Mouse (Mus musculus) MEL (cell line): ENCODE data around the gene Ntan1. TPM values are rescaled to one million over a fixed set of nuclear protein-coding genes. Genes with fewer than 3 reads are reported as not detected.

Experiments
- DNase-seq: peaks from one replicate; pipeline ENCODE4 v3.0.0; 2011; ENCODE audit warnings: low read depth, low spot score
- H3K27ac ChIP-seq: 2 replicates; pipeline ENCODE4 v1.5.1; 2012; ENCODE audit warnings: low read depth, mild to moderate bottlenecking, control low read depth, low read length, moderate library complexity; ENCODE audit not compliant: control insufficient read depth
- H3K27me3 ChIP-seq, 2 experiments: fragments of 150-350 bp in 1 of 2; sonication (generic) in 1 of 2; 2 replicates each; pipeline ENCODE4 v1.6.1; 2012; ENCODE audit warnings: low read length in 2 of 2, mild to moderate bottlenecking in 2 of 2, improper control_type of control experiment in 1 of 2, moderate library complexity in 1 of 2; ENCODE audit not compliant: insufficient read depth in 2 of 2, control insufficient read depth in 1 of 2
- H3K36me3 ChIP-seq, 2 experiments: 2 replicates each; pipeline ENCODE4 v1.6.1; 2012 to 2014; ENCODE audit warnings: low read length in 2 of 2, improper control_type of control experiment in 1 of 2, inconsistent platforms in 1 of 2, mild to moderate bottlenecking in 1 of 2; ENCODE audit not compliant: insufficient read depth in 2 of 2, control insufficient read depth in 1 of 2
- H3K4me1 ChIP-seq, 2 experiments: fragments of 150-350 bp in 1 of 2; sonication (generic) in 1 of 2; 2 replicates each; pipeline ENCODE4 v1.6.1; 2012; ENCODE audit warnings: low read length in 2 of 2, improper control_type of control experiment in 1 of 2, mild to moderate bottlenecking in 1 of 2; ENCODE audit not compliant: insufficient read depth in 2 of 2, control insufficient read depth in 1 of 2
- H3K4me3 ChIP-seq, 2 experiments: fragments of 150-350 bp in 1 of 2; sonication (generic) in 1 of 2; 2 replicates each; pipeline ENCODE4 v1.5.1; 2012; ENCODE audit warnings: low read depth in 2 of 2, low read length in 2 of 2, mild to moderate bottlenecking in 2 of 2, moderate library complexity in 2 of 2, control low read depth in 1 of 2, improper control_type of control experiment in 1 of 2; ENCODE audit not compliant: control insufficient read depth in 1 of 2, insufficient read depth in 1 of 2
- H3K79me2 ChIP-seq: 2 replicates; pipeline ENCODE4 v1.6.1; 2012; ENCODE audit warnings: mild to moderate bottlenecking, low read length, moderate library complexity; ENCODE audit not compliant: control insufficient read depth, poor library complexity, insufficient read depth
- H3K9ac ChIP-seq: 2 replicates; pipeline ENCODE4 v1.6.1; 2012; ENCODE audit warnings: low read depth, mild to moderate bottlenecking, control low read depth, low read length, moderate library complexity; ENCODE audit not compliant: control insufficient read depth, poor library complexity, severe bottlenecking
- H3K9me3 ChIP-seq: fragments of 150-350 bp; sonication (generic); replicated peaks from 2 replicates; pipeline ENCODE4 v1.6.1; 2012; ENCODE audit warnings: mild to moderate bottlenecking, low read length, improper control_type of control experiment, moderate library complexity; ENCODE audit not compliant: insufficient read depth
- CTCF ChIP-seq, 3 experiments: IDR thresholded peaks in 2 of 3; conservative IDR thresholded peaks in 1 of 3; 2 replicates each; pipeline ENCODE4 v1.5.1; 2011 to 2012; ENCODE audit warnings: low read length in 3 of 3, low read depth in 2 of 3, mild to moderate bottlenecking in 2 of 3, improper control_type of control experiment in 1 of 3, inconsistent platforms in 1 of 3, mixed read lengths in 1 of 3, moderate library complexity in 1 of 3; ENCODE audit not compliant: control insufficient read depth in 1 of 3, insufficient read depth in 1 of 3, poor library complexity in 1 of 3, severe bottlenecking in 1 of 3
- GABPA ChIP-seq: IDR thresholded peaks from 2 replicates; pipeline ENCODE4 v1.6.1; 2012; ENCODE audit warnings: low read depth, mild to moderate bottlenecking, inconsistent platforms, low read length, improper control_type of control experiment, moderate library complexity
- MAFK ChIP-seq: IDR thresholded peaks from 2 replicates; pipeline ENCODE4 v1.6.1; 2011; ENCODE audit warnings: low read depth, mild to moderate bottlenecking, low read length, improper control_type of control experiment, borderline replicate concordance
- MAX ChIP-seq: IDR thresholded peaks from 2 replicates; pipeline ENCODE4 v1.6.1; 2011; ENCODE audit warnings: low read length, improper control_type of control experiment
- MAZ ChIP-seq: IDR thresholded peaks from 2 replicates; pipeline ENCODE4 v1.6.1; 2012; ENCODE audit warnings: low read depth, mild to moderate bottlenecking, inconsistent platforms, low read length, improper control_type of control experiment
- NELFE ChIP-seq: IDR thresholded peaks from 2 replicates; pipeline ENCODE4 v1.6.1; 2011; ENCODE audit warnings: low read depth, low read length, improper control_type of control experiment
- NRF1 ChIP-seq: IDR thresholded peaks from 2 replicates; pipeline ENCODE4 v1.6.1; 2014; ENCODE audit warnings: low read depth, mild to moderate bottlenecking, inconsistent platforms, low read length, improper control_type of control experiment, moderate library complexity; ENCODE audit not compliant: poor library complexity, insufficient read depth, severe bottlenecking
- POLR2AphosphoS5 ChIP-seq: IDR thresholded peaks from 2 replicates; pipeline ENCODE4 v1.6.1; 2012; ENCODE audit warnings: low read depth, borderline replicate concordance, mild to moderate bottlenecking, inconsistent platforms, low read length, moderate library complexity, mixed read lengths
- RCOR1 ChIP-seq: IDR thresholded peaks from 2 replicates; pipeline ENCODE4 v1.6.1; 2012; ENCODE audit warnings: low read depth, mild to moderate bottlenecking, inconsistent platforms, low read length, improper control_type of control experiment
- TAL1 ChIP-seq: IDR thresholded peaks from 2 replicates; pipeline ENCODE4 v1.6.1; 2012; ENCODE audit warnings: mild to moderate bottlenecking, inconsistent platforms, low read length, moderate library complexity, mixed read lengths
- TBP ChIP-seq: IDR thresholded peaks from 2 replicates; pipeline ENCODE4 v1.8.0; 2011; ENCODE audit warnings: low read depth, low read length, improper control_type of control experiment
- ZMIZ1 ChIP-seq: IDR thresholded peaks from 2 replicates; pipeline ENCODE4 v1.6.1; 2012; ENCODE audit warnings: low read depth, mild to moderate bottlenecking, inconsistent platforms, low read length, improper control_type of control experiment, moderate library complexity
- polyA plus RNA-seq, 2 experiments: library from polyadenylated mRNA; stranded (reverse) in 1 of 2; unstranded in 1 of 2; fragments of >175 nt in 1 of 2; fragments of >200 nt in 1 of 2; gene quantifications; 2 replicates each; pipeline versions ENCODE4 v1.2.1 to v1.2.4; 2012; ENCODE audit warnings: low replicate concordance in 2 of 2, low read depth in 1 of 2; ENCODE audit not compliant: insufficient read length in 2 of 2, insufficient read depth in 1 of 2, missing spikeins in 1 of 2
- total RNA-seq: library from RNA; depleted of rRNA; stranded (reverse); fragments of 300-350 nt; gene quantifications from 2 replicates; pipeline ENCODE4 v1.2.3, GENCODE M21; 2012

The Ntan1 gene
- total and polyA plus RNA-seq, 3 experiments, result 40.4 to 57.4 TPM; not detected in 1

GRCm38 (mm10) chr16:13840956-13841355 is 22.3 kb downstream of the Ntan1 start:
- H3K27ac ChIP-seq, result no peak overlapping the region
- H3K27me3 ChIP-seq, result no peaks in the 10 kb centered on the region
- no peak for DNase-seq
- H3K36me3 ChIP-seq, result peaks cover 0 to 4% of the 10 kb centered on the region in 2 experiments; a peak in 2 of 4 replicates
- no peaks in the 10 kb centered on the region for H3K4me1 ChIP-seq
- H3K9ac ChIP-seq, result no peak overlapping the region
- no peak overlapping the region for H3K4me3 ChIP-seq
- no peaks in the 10 kb centered on the region for H3K79me2 ChIP-seq
- no peak for TF ChIP-seq TBP
- no peak for TF ChIP-seq CTCF (IDR thresholded peaks at IDR 0.05 in 2 of 3, conservative IDR thresholded peaks at IDR 0.05 in 1 of 3; ENCODE audit: control insufficient read depth in 1 of 3, insufficient read depth in 1 of 3, low read depth in 2 of 3, low read length in 3 of 3, poor library complexity in 1 of 3, severe bottlenecking in 1 of 3)
- TF ChIP-seq MAZ, result no peak
- no peak for TF ChIP-seq RCOR1
- TF ChIP-seq MAFK, result no peak
- TF ChIP-seq NRF1, result no peak
- H3K9me3 ChIP-seq, result no peaks in the 10 kb centered on the region

- H3K9me3 ChIP-seq, result no peaks in the 10 kb centered on the region
- no peak overlapping the region for H3K9ac ChIP-seq
- no peak overlapping the region for H3K27ac ChIP-seq
- no peaks in the 10 kb centered on the region for H3K79me2 ChIP-seq
- no peak overlapping the region for H3K4me3 ChIP-seq
- no peak for DNase-seq
- peaks cover 0 to 13% of the 10 kb centered on the region in 2 experiments for H3K36me3 ChIP-seq
- no peaks in the 10 kb centered on the region for H3K27me3 ChIP-seq
- no peak for TF ChIP-seq ZMIZ1
- no peak for TF ChIP-seq NELFE
- TF ChIP-seq, all 39 proteins: peak for 0
- peaks cover 3 to 7% of the 10 kb centered on the region in 2 experiments; a peak in 3 of 4 replicates for H3K4me1 ChIP-seq
These were observed 26.4 kb downstream of the Ntan1 start for GRCm38 (mm10) chr16:13845031-13845430.

- Histone ChIP-seq H3K27ac (no peak overlapping the region), H3K79me2 (no peaks in the 10 kb centered on the region), H3K4me3 (no peak overlapping the region), H3K9me3 (no peaks in the 10 kb centered on the region), H3K27me3 (no peaks in the 10 kb centered on the region), H3K36me3 (peaks cover 0 to 13% of the 10 kb centered on the region in 2 experiments), H3K4me1 (peaks cover 3 to 7% of the 10 kb centered on the region in 2 experiments; a peak in 3 of 4 replicates), H3K9ac (no peak overlapping the region)
- TF ChIP-seq NRF1 (no peak), GABPA (no peak), MAFK (no peak), MAX (no peak), POLR2AphosphoS5 (no peak), MAZ (no peak), TAL1 (no peak)
- no peak for DNase-seq
These were observed 28.0 kb downstream of the Ntan1 start for GRCm38 (mm10) chr16:13846675-13847074.
